Mouse (Mus musculus) embryonic facial prominence, embryonic 12.5 days (tissue): Measurements from ENCODE around the gene Fam71d. TPM values are rescaled to one million over a fixed set of nuclear protein-coding genes. Genes with fewer than 3 reads are reported as not detected.

Experiments
- ATAC-seq: fragments of 200-750 bp; cut with Nextera tagmentation; 2 replicates; pipeline ENCODE4 v1.8.0; 2017; ENCODE audit not compliant: insufficient number of reproducible peaks, insufficient read depth, low FRiP score, low TSS enrichment
- H3K27ac ChIP-seq: fragments of 300-500 bp; sonication (generic); 2 replicates; pipeline ENCODE4 v1.5.1; 2016; ENCODE audit warnings: mild to moderate bottlenecking
- H3K27me3 ChIP-seq: fragments of 300-500 bp; sonication (generic); 2 replicates; pipeline ENCODE4 v1.6.1; 2016; ENCODE audit warnings: mild to moderate bottlenecking, moderate library complexity
- H3K36me3 ChIP-seq: fragments of 300-500 bp; sonication (generic); 2 replicates; pipeline ENCODE4 v1.6.1; 2016; ENCODE audit warnings: mild to moderate bottlenecking
- H3K4me1 ChIP-seq: fragments of 300-500 bp; sonication (generic); 2 replicates; pipeline ENCODE4 v1.6.1; 2016
- H3K4me2 ChIP-seq: fragments of 300-500 bp; sonication (generic); replicated peaks from 2 replicates; pipeline ENCODE4 v1.6.1; 2016; ENCODE audit warnings: mild to moderate bottlenecking, moderate library complexity
- H3K4me3 ChIP-seq: fragments of 300-500 bp; sonication (generic); 2 replicates; pipeline ENCODE4 v1.5.1; 2016; ENCODE audit warnings: mild to moderate bottlenecking
- H3K9ac ChIP-seq: fragments of 300-500 bp; sonication (generic); 2 replicates; pipeline ENCODE4 v1.6.1; 2016; ENCODE audit warnings: mild to moderate bottlenecking, moderate library complexity
- H3K9me3 ChIP-seq: fragments of 300-500 bp; sonication (generic); 2 replicates; pipeline ENCODE4 v1.6.1; 2016; ENCODE audit warnings: mild to moderate bottlenecking, moderate library complexity
- WGBS: fragments of 180-500 bp; shearing (Covaris S2); methylation state at CpG from one replicate; pipeline ENCODE4 v1.1.7; 2016; 5-methylcytosine and 5-hydroxymethylcytosine counted together
- polyA plus RNA-seq: library from polyadenylated mRNA; unstranded; fragments of >200 nt; fragmentation: Nextera tagmentation; extraction: Ambion mirVana; gene quantifications from 2 replicates; pipeline ENCODE4 v1.2.1, GENCODE M21; 2016

Gene Fam71d
- polyA plus RNA-seq, 1 experiment from 2014 or later, result not detected

DNA sequence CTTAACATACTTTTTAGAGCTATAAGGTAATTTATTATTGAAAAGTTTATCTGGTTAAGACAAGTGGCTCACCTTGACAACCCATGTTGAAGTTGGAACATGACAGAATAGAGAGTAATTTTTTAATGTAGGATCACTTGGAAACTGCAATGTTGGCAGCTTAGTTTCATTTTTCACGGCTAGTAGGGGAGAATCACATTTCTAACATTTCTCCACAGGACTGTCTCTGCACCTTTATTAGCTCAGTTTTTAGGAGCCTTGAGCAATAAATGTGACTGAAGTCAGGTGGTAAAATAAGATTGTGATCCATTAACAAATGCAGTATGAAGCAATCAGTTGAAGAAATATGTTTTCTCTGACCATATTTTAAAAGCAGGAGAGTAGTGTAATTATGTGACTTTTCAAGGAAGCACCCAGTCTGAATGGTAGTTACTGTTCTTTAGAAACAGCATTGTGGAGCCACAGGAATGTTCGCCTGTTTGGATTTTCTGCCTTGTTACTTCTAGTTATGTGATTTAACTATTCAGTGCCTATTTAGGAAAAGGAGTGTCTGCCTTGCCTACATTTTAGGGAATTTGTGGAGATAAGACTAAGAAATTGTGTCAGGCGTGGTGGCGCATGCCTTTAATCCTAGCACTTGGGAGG, 87.2 kb downstream of the Fam71d start:
- H3K4me1 ChIP-seq, result peaks cover 7% of the 10 kb centered on the region; the same call in 1 of the 2 replicates
- H3K27me3 ChIP-seq, result no peaks in the 10 kb centered on the region
- no peaks in the 10 kb centered on the region for H3K36me3 ChIP-seq
- ATAC-seq, result no peak
- H3K9me3 ChIP-seq, result no peaks in the 10 kb centered on the region
- H3K4me3 ChIP-seq, result no peak overlapping the region
- 61% methylated on average over 4 of the region's 4 CpGs for WGBS
- no peak overlapping the region for H3K27ac ChIP-seq
- no peak overlapping the region for H3K9ac ChIP-seq
- H3K4me2 ChIP-seq, result no peak overlapping the region

Other genes with a start within 250 kb of the Fam71d start
- gene Mpp5, start 57.4 kb downstream of the Fam71d start, polyA plus RNA-seq, result 19.0 and 23.1 TPM in 2 replicates
- 70.1 and 74.4 TPM in 2 replicates for gene Atp6v1d, start 170.1 kb downstream of the Fam71d start, polyA plus RNA-seq
- 199 and 208 TPM in 2 replicates for gene Eif2s1, start 170.3 kb downstream of the Fam71d start, polyA plus RNA-seq
- gene Plek2, start 215.4 kb downstream of the Fam71d start, polyA plus RNA-seq, result 3.0 and 4.1 TPM in 2 replicates